Mouse (Mus musculus): Measurements from ENCODE around the gene Anapc13. TPM values are rescaled to one million over a fixed set of nuclear protein-coding genes. Genes with fewer than 3 reads are reported as not detected.

Gene Anapc13
- 82.3 TPM for polyA plus RNA-seq (2015; fragmentation: Illumina TruSeq; extraction: RNeasy Lipid Tissue Mini Kit (QIAGEN cat#74804); ENCODE audit: insufficient read depth, low replicate concordance)

GRCm38 (mm10) chr9:102625983-102626838 is at the start of gene Anapc13, which contains the start of gene Cep63:
TSS of gene Anapc13 (plus strand) at chr9:102626296.
TSS of gene Cep63 (minus strand) at chr9:102626534.

Other genes with a start within 250 kb of the Anapc13 start
- gene Ky, start 120.5 kb upstream of the Anapc13 start, polyA plus RNA-seq (2015; fragmentation: Illumina TruSeq; extraction: RNeasy Lipid Tissue Mini Kit (QIAGEN cat#74804); ENCODE audit: insufficient read depth, low replicate concordance): 0.26 TPM
- gene Cep63, start 238 bp downstream of the Anapc13 start, polyA plus RNA-seq (2015; fragmentation: Illumina TruSeq; extraction: RNeasy Lipid Tissue Mini Kit (QIAGEN cat#74804); ENCODE audit: insufficient read depth, low replicate concordance): 86.3 TPM
- 8.3 TPM for gene Amotl2, start 90.4 kb downstream of the Anapc13 start, polyA plus RNA-seq (2015; fragmentation: Illumina TruSeq; extraction: RNeasy Lipid Tissue Mini Kit (QIAGEN cat#74804); ENCODE audit: insufficient read depth, low replicate concordance)
- gene Ryk, start 208.6 kb downstream of the Anapc13 start, polyA plus RNA-seq (2015; fragmentation: Illumina TruSeq; extraction: RNeasy Lipid Tissue Mini Kit (QIAGEN cat#74804); ENCODE audit: insufficient read depth, low replicate concordance): 14.4 TPM